Mouse (Mus musculus) embryonic fibroblast, embryonic 13.5 days (primary cell): ENCODE results near the gene Nmnat2. TPM values are rescaled to one million over a fixed set of nuclear protein-coding genes. Genes with fewer than 3 reads are reported as not detected.

ENCODE experiments used
- H3K27ac ChIP-seq: 2 replicates; pipeline ENCODE4 v1.5.1; 2012; ENCODE audit warnings: low read length, control low read depth, inconsistent platforms; ENCODE audit not compliant: insufficient read depth
- H3K4me1 ChIP-seq: 2 replicates; pipeline ENCODE4 v1.6.1; 2011; ENCODE audit warnings: low read length; ENCODE audit not compliant: control insufficient read depth, insufficient read depth
- H3K4me3 ChIP-seq: 2 replicates; pipeline ENCODE4 v1.5.1; 2011; ENCODE audit warnings: mild to moderate bottlenecking, control low read depth, low read length; ENCODE audit not compliant: insufficient read depth
- CTCF ChIP-seq: IDR thresholded peaks from 2 replicates; pipeline ENCODE4 v1.5.1; 2011; ENCODE audit warnings: mild to moderate bottlenecking, control low read depth, low read length, moderate library complexity, borderline replicate concordance; ENCODE audit not compliant: insufficient read depth
- POLR2A ChIP-seq: IDR thresholded peaks from 2 replicates; pipeline ENCODE4 v1.6.1; 2011; ENCODE audit warnings: low read depth, mild to moderate bottlenecking, control low read depth, low read length, moderate library complexity
- polyA plus RNA-seq: library from polyadenylated mRNA; stranded (reverse); fragments of >200 nt; gene quantifications from 2 replicates; pipeline ENCODE4 v1.2.4, GENCODE M21; 2011; ENCODE audit warnings: low read depth; ENCODE audit not compliant: missing spikeins, insufficient read length

The Nmnat2 gene
- polyA plus RNA-seq, 1 experiment = 26.7 TPM

GRCm38 (mm10) chr1:153048147-153048878 is 93.5 kb downstream of the Nmnat2 start:
- Histone ChIP-seq H3K4me3 (no peak overlapping the region), H3K27ac (peak overlapping the region; percentile 81), H3K4me1 (peaks cover 8% of the 10 kb centered on the region; the same call in 1 of the 2 replicates)
- TF ChIP-seq CTCF (peak; percentile 43; the same call in 1 of the 2 replicates), POLR2A (no peak)

- TF ChIP-seq CTCF = no peak
- no peak for TF ChIP-seq POLR2A
- Histone ChIP-seq H3K4me1 (peaks cover 8% of the 10 kb centered on the region; the same call in 1 of the 2 replicates), H3K27ac (0 out of 2 replicates have a peak overlapping the region, but pooled peaks have one; percentile 1), H3K4me3 (no peak overlapping the region)
Observed at GRCm38 (mm10) chr1:153049451-153049850, 94.7 kb downstream of the Nmnat2 start.

- Histone ChIP-seq H3K4me3 (no peak overlapping the region), H3K27ac (no peak overlapping the region), H3K4me1 (peaks cover 8% of the 10 kb centered on the region; the same call in 1 of the 2 replicates)
- no peak for TF ChIP-seq CTCF
- no peak for TF ChIP-seq POLR2A
Observed at GRCm38 (mm10) chr1:153051474-153051873, 96.7 kb downstream of the Nmnat2 start.

- TF ChIP-seq POLR2A (no peak), CTCF (no peak)
- Histone ChIP-seq H3K4me1 (0 out of 2 replicates have a peak, but pooled peaks cover 4% of the 10 kb centered on the region), H3K4me3 (no peak overlapping the region), H3K27ac (no peak overlapping the region)
Observed at GRCm38 (mm10) chr1:153053619-153054018, 98.8 kb downstream of the Nmnat2 start.

GRCm38 (mm10) chr1:153054112-153054821 is 99.5 kb downstream of the Nmnat2 start:
- Histone ChIP-seq H3K4me1 (0 out of 2 replicates have a peak, but pooled peaks cover 3% of the 10 kb centered on the region), H3K27ac (no peak overlapping the region), H3K4me3 (no peak overlapping the region)
- no peak for TF ChIP-seq CTCF
- TF ChIP-seq POLR2A = no peak

GRCm38 (mm10) chr1:153058290-153058689 is 103.5 kb downstream of the Nmnat2 start:
- H3K27ac ChIP-seq = no peak overlapping the region
- H3K4me1 ChIP-seq = no peaks in the 10 kb centered on the region
- no peak overlapping the region for H3K4me3 ChIP-seq
- TF ChIP-seq CTCF = no peak
- no peak for TF ChIP-seq POLR2A

- TF ChIP-seq CTCF (no peak), POLR2A (no peak)
- no peak overlapping the region for H3K4me3 ChIP-seq
- no peaks in the 10 kb centered on the region for H3K4me1 ChIP-seq
- H3K27ac ChIP-seq = no peak overlapping the region
Observed at GRCm38 (mm10) chr1:153059626-153060025, 104.8 kb downstream of the Nmnat2 start.

- Histone ChIP-seq H3K27ac (no peak overlapping the region), H3K4me3 (no peak overlapping the region), H3K4me1 (no peaks in the 10 kb centered on the region)
- TF ChIP-seq POLR2A (no peak), CTCF (no peak)
Observed at GRCm38 (mm10) chr1:153062547-153062946, 107.8 kb downstream of the Nmnat2 start.

- no peaks in the 10 kb centered on the region; the same call in 1 of the 2 replicates for H3K4me1 ChIP-seq
- peak overlapping the region; percentile 13; the same call in 1 of the 2 replicates for H3K27ac ChIP-seq
- no peak for TF ChIP-seq CTCF
- no peak for TF ChIP-seq POLR2A
- no peak overlapping the region for H3K4me3 ChIP-seq
Observed at GRCm38 (mm10) chr1:153064784-153065390, 110.1 kb downstream of the Nmnat2 start.
